Mouse (Mus musculus): Measurements from ENCODE around the gene Shcbp1l.

GRCm38 (mm10) chr1:153485201-153485796, 60.3 kb downstream of the Shcbp1l start:
- no peak for TF ChIP-seq NANOG (IDR thresholded peaks at IDR 0.05; ENCODE audit: borderline replicate concordance, low read length)
- TF ChIP-seq CTCF (conservative IDR thresholded peaks at IDR 0.05; ENCODE audit: low read length), result no peak
- no peak for TF ChIP-seq POU5F1 (IDR thresholded peaks at IDR 0.05; ENCODE audit: borderline replicate concordance, low read length)

All from E14TG2a.4 (cell line).